Mouse (Mus musculus) layer of hippocampus, adult 8-10 months (tissue): ENCODE data around the gene Astn2. TPM values are rescaled to one million over a fixed set of nuclear protein-coding genes. Genes with fewer than 3 reads are reported as not detected.

Experiments used
- DNase-seq, 2 experiments: peaks; one replicate each; pipeline ENCODE4 v3.0.0; 2022; ENCODE audit warnings: low spot score in 2 of 2
- total RNA-seq, 4 experiments: library from RNA; stranded (reverse); gene quantifications; 2 replicates each; pipeline ENCODE4 v1.2.4; 2022

Astn2 gene
- total RNA-seq, 4 experiments from 2014 or later, result 26.5 to 27.7 (median 27.3) TPM

DNA sequence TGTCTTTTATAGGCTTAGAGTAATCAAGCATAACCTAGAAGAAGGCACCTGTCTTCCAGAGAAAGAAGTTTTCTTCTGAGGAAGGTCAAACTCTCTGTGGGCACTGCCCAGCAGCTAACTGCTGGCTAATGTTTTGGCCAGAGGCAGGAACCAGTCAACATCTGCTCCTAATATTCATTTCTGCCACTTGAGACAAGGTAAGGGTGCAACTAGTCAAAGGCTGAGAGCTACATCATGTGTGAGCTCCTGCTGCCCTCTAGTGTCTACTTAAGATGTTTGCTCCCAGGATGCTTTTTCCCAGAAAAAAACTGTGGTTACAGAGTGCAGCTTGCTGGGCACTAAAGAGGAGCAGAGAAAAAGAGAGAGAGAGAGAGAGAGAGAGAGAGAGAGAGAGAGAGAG lies 814.6 kb downstream of the Astn2 start:
- DNase-seq, result peak in 1 of 2 experiments; percentile 39

DNA sequence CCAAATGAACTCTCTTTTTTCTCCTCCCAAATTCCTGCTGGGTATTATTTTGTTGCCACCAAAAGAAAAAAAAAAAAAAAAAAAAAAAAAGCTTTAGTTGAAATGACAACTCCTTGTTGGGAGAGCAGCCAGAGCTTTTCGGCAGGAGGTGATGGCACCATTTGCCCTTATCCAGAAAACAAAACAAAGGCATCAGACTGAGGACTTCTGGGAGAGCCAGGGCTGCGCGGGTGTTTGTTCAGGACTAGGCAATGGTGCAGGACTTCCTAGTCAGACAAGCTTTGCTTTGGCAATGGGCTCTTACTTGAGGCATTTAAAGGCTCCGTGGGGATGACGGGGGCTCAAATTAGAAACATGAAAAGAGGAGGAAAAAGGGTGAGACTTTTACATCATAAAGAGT lies 817.5 kb downstream of the Astn2 start:
- no peak for DNase-seq

DNA sequence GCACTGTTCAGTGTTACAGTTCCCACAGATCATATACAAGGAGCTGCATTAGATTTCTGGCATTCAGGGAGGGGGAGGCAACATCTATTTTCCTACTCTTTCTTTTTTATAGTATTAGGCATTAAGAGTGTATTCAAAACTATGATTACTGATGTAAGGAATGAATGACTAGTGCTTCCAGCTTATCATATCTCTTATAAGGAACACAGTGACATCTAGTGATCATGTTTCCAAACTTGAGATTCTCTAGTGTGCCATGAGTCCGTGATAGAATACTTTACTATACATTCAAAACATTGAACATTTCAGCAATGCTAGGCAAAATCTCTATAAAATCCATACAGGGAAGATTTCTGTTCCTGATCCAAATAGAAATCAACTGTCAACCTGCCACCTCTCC lies 824.2 kb downstream of the Astn2 start:
- no peak for DNase-seq

DNA sequence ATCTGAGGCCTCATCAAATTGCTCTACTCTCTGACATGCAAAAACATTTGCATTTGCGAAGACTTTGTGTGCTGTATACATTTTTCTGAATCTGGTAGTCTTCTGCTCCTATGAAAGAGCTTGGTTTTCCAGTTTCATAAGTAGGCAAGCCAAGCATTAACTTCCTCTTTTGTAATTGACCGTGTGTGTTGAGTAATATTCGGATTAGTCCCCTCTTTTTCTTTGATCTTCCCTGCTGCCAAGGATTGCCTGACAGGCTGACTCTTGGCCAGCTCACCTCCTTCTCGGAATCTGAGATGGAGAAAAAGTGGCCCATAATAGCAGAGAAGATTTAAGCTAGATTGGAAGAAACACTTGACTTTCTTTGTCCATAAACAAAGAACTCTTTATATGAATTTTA lies 838.9 kb downstream of the Astn2 start:
- no peak for DNase-seq

DNA sequence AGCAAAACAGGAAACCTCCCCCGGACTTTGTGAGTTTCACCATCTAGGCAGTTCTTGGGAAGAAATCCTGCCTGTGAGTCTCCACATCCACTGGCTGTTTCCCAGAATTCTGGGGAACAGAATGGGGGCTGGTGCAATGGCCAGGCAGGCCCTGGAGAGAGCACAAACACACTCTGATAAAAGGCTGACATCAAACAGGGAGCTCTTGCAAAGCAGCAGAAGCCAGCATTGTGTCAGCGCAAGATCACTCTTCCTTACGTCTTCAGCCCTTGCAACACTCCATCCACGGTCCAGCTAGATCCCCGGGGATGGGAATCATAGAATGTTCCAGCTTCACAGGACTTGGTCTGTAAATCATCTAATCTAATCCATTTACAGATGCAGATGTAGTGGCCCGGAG lies 855.9 kb downstream of the Astn2 start:
- no peak for DNase-seq

DNA sequence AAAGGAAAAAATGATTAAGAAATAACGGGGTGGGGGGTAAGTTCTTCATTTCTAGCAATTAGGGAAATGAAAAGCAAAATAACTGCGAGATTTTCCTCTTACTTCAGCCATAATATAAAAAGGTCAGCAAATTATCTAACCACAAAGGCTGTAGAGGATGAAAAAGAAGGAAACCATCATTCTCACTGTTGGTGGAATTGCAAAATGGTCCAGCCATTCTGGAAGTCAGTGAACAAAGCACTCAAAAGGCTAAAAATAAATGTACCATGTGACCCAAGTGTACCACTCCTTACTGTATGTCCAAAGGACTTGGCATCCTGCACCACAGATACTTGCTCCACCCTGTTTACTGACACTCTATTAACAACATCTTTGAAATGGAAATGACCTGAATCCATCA lies 858.8 kb downstream of the Astn2 start:
- no peak for DNase-seq

DNA sequence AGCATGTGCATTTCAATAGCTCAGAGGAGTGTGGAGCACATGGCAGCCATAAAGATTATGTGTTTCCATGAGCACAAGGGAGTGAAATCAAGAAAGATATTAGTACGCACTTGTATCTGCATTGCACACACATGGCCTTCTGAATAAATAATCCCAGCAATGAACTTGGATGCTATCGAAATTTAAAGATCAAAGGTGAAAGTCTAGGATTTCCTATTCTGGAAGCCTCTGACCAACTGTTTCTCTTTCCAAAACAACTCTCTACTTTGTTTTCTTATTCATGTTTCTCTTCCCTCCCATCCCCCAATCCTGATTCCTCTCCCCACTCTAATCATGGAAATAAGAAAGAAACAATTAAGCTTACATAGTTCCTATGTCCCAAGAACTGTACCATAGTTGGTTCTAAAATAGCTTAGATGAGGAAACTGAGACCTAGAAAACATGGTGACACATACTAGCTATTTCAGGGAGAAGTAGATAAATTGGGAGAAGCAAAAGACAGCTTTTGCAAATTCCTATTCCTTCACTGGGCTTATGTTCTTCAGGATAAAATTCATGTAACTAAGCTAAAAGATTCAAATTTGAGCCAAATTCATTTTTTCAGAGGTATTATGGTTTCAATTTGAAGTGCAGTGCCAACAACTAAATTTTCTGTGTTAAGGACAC lies 872.2 kb downstream of the Astn2 start:
- DNase-seq, result no peak

DNA sequence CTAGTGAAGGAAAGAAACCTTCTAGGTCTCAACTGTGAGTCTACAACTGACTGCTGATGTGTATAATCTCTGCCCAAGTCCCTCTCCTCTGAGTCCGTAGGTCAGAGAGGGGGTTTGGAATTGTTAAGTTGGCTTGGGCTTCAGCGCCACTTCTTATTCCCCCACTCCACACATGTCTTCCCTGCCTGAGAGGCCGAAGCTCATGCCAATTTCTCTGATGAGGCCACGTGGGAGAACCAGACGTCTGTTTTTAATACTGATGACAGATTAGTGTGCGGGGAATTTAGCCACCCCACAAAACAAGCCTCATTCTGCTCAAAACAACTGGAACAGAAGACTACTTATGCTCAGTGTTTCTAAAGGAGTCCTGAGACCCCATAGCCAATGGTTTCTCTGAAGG lies 872.8 kb downstream of the Astn2 start:
- no peak for DNase-seq

DNA sequence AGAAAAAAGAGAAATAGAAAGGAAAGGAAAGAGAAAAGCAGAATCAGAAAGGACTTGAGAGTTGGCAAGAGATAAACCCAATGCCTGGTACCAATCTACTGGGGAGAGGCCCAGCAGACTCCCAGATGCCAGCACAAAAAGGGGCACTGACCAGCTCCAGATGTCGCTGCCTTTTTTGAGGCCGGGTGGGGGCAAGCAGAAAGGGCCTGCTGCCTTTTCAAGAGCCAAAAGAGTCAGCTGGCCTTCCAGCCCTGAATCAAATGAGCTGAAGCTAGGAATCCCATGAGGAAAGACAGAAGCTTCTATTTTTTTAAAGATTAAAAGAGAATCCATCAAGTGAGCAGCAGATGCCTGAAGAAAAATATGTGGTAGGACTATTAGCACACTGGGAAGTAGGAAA lies 873.5 kb downstream of the Astn2 start:
- DNase-seq, result no peak

DNA sequence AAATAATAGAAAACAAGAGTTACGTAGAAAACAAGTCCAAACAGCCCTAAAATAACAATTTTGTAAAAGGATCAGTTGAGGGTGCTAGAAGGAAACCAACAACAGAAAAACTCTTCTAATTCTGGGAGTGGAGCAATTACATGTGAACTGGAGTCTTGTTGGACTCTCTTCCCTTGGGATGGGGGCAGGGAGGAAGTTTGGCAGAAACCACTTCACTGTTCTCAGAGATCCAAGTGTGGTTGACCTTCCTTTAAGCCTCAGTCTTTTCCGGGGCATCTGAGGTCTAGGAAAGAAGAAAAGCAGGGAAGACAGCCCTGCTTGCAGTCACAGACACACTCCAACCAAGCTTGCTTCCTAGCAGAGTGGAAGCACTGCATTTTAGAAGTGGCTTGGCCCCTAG lies 896.3 kb downstream of the Astn2 start:
- no peak for DNase-seq

DNA sequence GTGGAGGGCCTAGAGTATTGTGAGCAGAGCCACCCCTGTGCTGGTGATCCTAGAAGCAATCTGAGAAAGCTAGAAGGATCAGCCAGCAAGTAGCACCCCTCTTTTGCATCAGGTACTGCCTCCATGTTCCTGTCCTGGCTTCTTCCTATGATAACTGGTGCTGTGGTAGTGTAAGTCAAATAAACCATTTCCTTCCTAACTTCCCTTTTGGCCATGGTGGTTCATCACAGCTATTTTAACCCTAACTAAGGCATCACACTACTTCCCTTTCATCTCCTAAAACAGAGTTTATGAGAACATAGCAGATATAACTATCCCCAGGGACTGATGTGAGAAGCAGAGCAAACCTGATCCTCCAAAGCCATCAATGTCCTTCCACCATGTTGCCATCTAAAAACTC lies 897.5 kb downstream of the Astn2 start:
- no peak for DNase-seq

DNA sequence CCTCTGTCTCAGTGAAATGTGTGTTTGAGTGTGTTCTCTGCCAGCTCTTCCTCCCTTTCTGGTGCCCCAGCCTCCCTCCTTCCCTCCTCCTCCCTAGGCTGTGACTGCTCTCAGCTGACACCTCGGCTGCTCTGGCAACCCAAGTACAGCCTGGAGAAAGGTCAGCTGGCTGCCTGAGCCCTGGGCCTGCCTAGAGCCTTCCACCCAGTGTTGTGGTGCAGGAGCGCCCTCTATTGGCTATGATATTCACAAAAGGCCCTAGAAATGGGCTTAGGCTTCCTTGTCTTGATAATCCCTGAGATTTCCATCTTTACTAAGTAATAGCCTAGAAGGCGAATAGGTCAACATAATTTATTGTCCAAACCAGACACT lies 908.0 kb downstream of the Astn2 start:
- peak; percentile 66 to 74 for DNase-seq

GRCm38 (mm10) chr4:65495705-65496462 lies 908.5 kb downstream of the Astn2 start:
- DNase-seq, result no peak

GRCm38 (mm10) chr4:65491541-65491940 lies 912.9 kb downstream of the Astn2 start:
- DNase-seq, result no peak

- no peak for DNase-seq
Measured at GRCm38 (mm10) chr4:65489711-65490110, 914.7 kb downstream of the Astn2 start.

- DNase-seq, result no peak
Measured at GRCm38 (mm10) chr4:65481632-65482031, 922.8 kb downstream of the Astn2 start.

DNA sequence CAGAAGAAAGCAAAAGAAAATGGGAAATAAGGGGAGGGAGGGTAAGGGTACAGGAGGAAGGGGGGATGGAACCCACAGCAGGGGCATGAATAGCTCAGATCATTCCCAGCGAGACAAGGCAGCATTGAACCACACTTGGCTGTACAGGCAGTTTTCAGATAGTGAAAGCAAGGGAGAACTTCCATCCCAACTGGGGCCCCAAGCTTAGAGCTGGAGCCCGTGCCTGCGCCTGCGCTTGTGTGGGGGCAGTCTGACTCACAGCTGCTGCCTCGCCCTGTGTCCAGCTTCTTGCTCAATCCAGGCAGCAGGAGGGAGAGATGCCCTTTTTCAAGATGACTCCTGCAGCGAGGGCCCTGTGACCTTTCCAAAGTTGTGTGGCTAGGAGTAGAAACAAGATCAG lies 927.3 kb downstream of the Astn2 start:
- DNase-seq, result peak; percentile 23 to 26

- no peak for DNase-seq
Measured at GRCm38 (mm10) chr4:65475925-65476560, 928.4 kb downstream of the Astn2 start.

- no peak for DNase-seq
Measured at GRCm38 (mm10) chr4:65473141-65473540, 931.3 kb downstream of the Astn2 start.

GRCm38 (mm10) chr4:65449171-65449570 lies 955.2 kb downstream of the Astn2 start:
- peak; percentile 38 to 76 for DNase-seq

DNA sequence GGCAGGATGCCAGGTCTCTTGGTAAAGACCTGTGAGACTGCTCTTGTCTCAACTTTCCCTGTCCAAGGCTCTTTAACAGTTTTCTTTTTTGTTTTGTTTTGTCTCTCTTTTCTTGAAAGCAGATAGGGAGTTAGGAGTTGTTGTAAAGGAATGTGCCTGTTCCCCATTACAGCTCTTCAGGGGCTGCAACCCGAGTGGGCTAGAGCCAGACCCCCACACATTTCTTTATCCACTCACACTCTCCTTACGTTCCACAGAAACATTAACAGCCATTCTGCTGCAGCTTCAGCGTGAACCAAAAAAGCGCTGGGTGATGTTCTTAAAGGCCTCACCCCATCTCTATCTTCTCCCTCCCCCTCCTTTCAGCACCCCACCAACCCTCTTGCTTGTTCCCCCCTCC lies 962.7 kb downstream of the Astn2 start:
- DNase-seq, result no peak

DNA sequence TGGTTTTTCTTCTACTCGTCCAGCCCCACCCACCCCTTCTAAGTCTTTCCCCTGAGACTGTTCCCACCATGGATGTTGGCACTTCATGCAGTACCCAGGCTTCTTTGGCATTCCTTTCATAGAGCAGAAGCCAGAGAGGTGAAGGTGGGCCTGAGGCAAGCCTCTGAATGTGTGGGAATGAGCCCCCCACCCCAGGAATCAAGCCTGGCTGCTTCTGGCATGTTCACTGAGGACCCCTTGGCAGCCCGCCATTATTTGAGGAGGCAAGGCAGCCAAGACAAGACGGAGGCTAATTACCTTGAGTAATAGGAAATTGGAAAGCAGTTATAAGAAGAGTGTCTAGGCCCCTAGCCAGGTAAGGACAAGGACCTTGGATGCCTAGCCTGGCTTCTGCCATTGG lies 973.6 kb downstream of the Astn2 start:
- DNase-seq, result no peak

- no peak for DNase-seq
Measured at GRCm38 (mm10) chr4:65427480-65427879, 976.9 kb downstream of the Astn2 start.
